Mouse (Mus musculus): ENCODE results near the gene Slc26a10. TPM values are rescaled to one million over a fixed set of nuclear protein-coding genes. Genes with fewer than 3 reads are reported as not detected.

Slc26a10 gene
- polyA plus RNA-seq, 1 experiment from 2014 or later: 0.58 TPM

GRCm38 (mm10) chr10:127204589-127204988, 24.1 kb upstream of the Slc26a10 start:
- H3K4me3 ChIP-seq (replicated peaks; ENCODE audit: low read depth, low read length): no peak overlapping the region
- no peaks in the 10 kb centered on the region for H3K4me1 ChIP-seq (ENCODE audit: control insufficient read depth, insufficient read depth, low read length)
- no peak for ATAC-seq (ENCODE audit: low FRiP score, low TSS enrichment)
- 95% methylated on average over 5 of the region's 5 CpGs for WGBS
- H3K9ac ChIP-seq (replicated peaks; ENCODE audit: low read length): no peak overlapping the region
- DNase-seq: no peak
- no peaks in the 10 kb centered on the region for H3K27me3 ChIP-seq (ENCODE audit: control insufficient read depth, insufficient read depth, low read length)
- H3K36me3 ChIP-seq (ENCODE audit: control insufficient read depth, insufficient read depth, low read length): peaks cover 70% of the 10 kb centered on the region
- no peak overlapping the region for H3K4me2 ChIP-seq (ENCODE audit: low read length)
- no peaks in the 10 kb centered on the region for H3K9me3 ChIP-seq (ENCODE audit: control insufficient read depth, low read length)
- no peak overlapping the region for H3K27ac ChIP-seq (replicated peaks; ENCODE audit: low read depth, low read length)

DNA sequence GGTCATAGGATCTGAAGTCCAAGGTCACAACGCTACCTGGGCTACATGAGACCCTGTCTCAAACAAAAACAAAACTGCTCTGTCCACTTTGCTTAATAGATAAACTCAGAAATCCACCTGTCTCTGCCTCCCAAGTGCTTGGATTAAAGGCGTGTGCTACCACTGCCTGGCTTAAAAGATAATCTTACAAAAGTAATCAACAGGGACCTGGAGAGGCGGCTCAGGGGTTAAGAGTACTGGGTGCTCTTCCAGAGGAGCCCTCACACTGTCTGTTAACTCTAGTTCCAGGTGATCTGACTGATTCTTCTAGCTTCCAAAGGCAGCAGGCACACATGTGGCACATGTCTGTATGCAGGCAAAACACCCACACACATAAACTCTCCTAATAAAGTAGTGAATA, 22.7 kb upstream of the Slc26a10 start:
- no peak overlapping the region for H3K9ac ChIP-seq (replicated peaks; ENCODE audit: low read length)
- no peak overlapping the region for H3K4me2 ChIP-seq (ENCODE audit: low read length)
- H3K4me1 ChIP-seq (ENCODE audit: control insufficient read depth, insufficient read depth, low read length): no peaks in the 10 kb centered on the region
- DNase-seq: no peak
- H3K4me3 ChIP-seq (replicated peaks; ENCODE audit: low read depth, low read length): no peak overlapping the region
- H3K27me3 ChIP-seq (ENCODE audit: control insufficient read depth, insufficient read depth, low read length): no peaks in the 10 kb centered on the region
- no peaks in the 10 kb centered on the region for H3K9me3 ChIP-seq (ENCODE audit: control insufficient read depth, low read length)
- no peak overlapping the region for H3K27ac ChIP-seq (replicated peaks; ENCODE audit: low read depth, low read length)
- ATAC-seq (ENCODE audit: low FRiP score, low TSS enrichment): no peak
- peaks cover 81% of the 10 kb centered on the region for H3K36me3 ChIP-seq (ENCODE audit: control insufficient read depth, insufficient read depth, low read length)
- 98% methylated on average over 3 of the region's 3 CpGs for WGBS

- 87% methylated on average over 8 of the region's 8 CpGs for WGBS
- no peak overlapping the region for H3K4me2 ChIP-seq (ENCODE audit: low read length)
- DNase-seq (no peak), ATAC-seq (ENCODE audit: low FRiP score, low TSS enrichment) (no peak)
- no peak overlapping the region for H3K27ac ChIP-seq (replicated peaks; ENCODE audit: low read depth, low read length)
- H3K36me3 ChIP-seq (ENCODE audit: control insufficient read depth, insufficient read depth, low read length): peaks cover 61% of the 10 kb centered on the region
- H3K4me1 ChIP-seq (ENCODE audit: control insufficient read depth, insufficient read depth, low read length): peaks cover 10% of the 10 kb centered on the region
- H3K27me3 ChIP-seq (ENCODE audit: control insufficient read depth, insufficient read depth, low read length): no peaks in the 10 kb centered on the region
- H3K9me3 ChIP-seq (ENCODE audit: control insufficient read depth, low read length): no peaks in the 10 kb centered on the region
- H3K9ac ChIP-seq (replicated peaks; ENCODE audit: low read length): no peak overlapping the region
- H3K4me3 ChIP-seq (replicated peaks; ENCODE audit: low read depth, low read length): no peak overlapping the region
Measured at GRCm38 (mm10) chr10:127200279-127200678, 19.8 kb upstream of the Slc26a10 start.

- WGBS: 86% methylated on average over 11 of the region's 11 CpGs
Measured at GRCm38 (mm10) chr10:127199474-127199873, 19.0 kb upstream of the Slc26a10 start.

GRCm38 (mm10) chr10:127199068-127199467, 18.6 kb upstream of the Slc26a10 start:
- peaks cover 50% of the 10 kb centered on the region for H3K36me3 ChIP-seq (ENCODE audit: control insufficient read depth, insufficient read depth, low read length)
- H3K4me3 ChIP-seq (replicated peaks; ENCODE audit: low read depth, low read length): no peak overlapping the region
- no peak overlapping the region for H3K27ac ChIP-seq (replicated peaks; ENCODE audit: low read depth, low read length)
- H3K9ac ChIP-seq (replicated peaks; ENCODE audit: low read length): no peak overlapping the region
- DNase-seq (no peak), ATAC-seq (ENCODE audit: low FRiP score, low TSS enrichment) (no peak)
- no peak overlapping the region for H3K4me2 ChIP-seq (ENCODE audit: low read length)
- peaks cover 20% of the 10 kb centered on the region for H3K4me1 ChIP-seq (ENCODE audit: control insufficient read depth, insufficient read depth, low read length)
- H3K9me3 ChIP-seq (ENCODE audit: control insufficient read depth, low read length): no peaks in the 10 kb centered on the region
- 75% methylated on average over 5 of the region's 5 CpGs for WGBS
- no peaks in the 10 kb centered on the region for H3K27me3 ChIP-seq (ENCODE audit: control insufficient read depth, insufficient read depth, low read length)

More at GRCm38 (mm10) chr10:127199474-127199873, 19.0 kb upstream of the Slc26a10 start:
- Histone ChIP-seq H3K36me3 (ENCODE audit: control insufficient read depth, insufficient read depth, low read length) (peaks cover 52% of the 10 kb centered on the region), H3K4me1 (ENCODE audit: control insufficient read depth, insufficient read depth, low read length) (peaks cover 17% of the 10 kb centered on the region), H3K4me2 (ENCODE audit: low read length) (no peak overlapping the region), H3K27me3 (ENCODE audit: control insufficient read depth, insufficient read depth, low read length) (no peaks in the 10 kb centered on the region), H3K9me3 (ENCODE audit: control insufficient read depth, low read length) (no peaks in the 10 kb centered on the region), H3K27ac (replicated peaks; ENCODE audit: low read depth, low read length) (no peak overlapping the region), H3K4me3 (replicated peaks; ENCODE audit: low read depth, low read length) (no peak overlapping the region), H3K9ac (replicated peaks; ENCODE audit: low read length) (no peak overlapping the region)
- ATAC-seq (ENCODE audit: low FRiP score, low TSS enrichment) (no peak), DNase-seq (no peak)

- WGBS: 81% methylated on average over 2 of the region's 2 CpGs
- no peak for DNase-seq
- Histone ChIP-seq H3K27ac (replicated peaks; ENCODE audit: low read depth, low read length) (no peak overlapping the region), H3K4me1 (ENCODE audit: control insufficient read depth, insufficient read depth, low read length) (peaks cover 20% of the 10 kb centered on the region), H3K36me3 (ENCODE audit: control insufficient read depth, insufficient read depth, low read length) (peaks cover 45% of the 10 kb centered on the region), H3K9ac (replicated peaks; ENCODE audit: low read length) (no peak overlapping the region), H3K4me2 (ENCODE audit: low read length) (no peak overlapping the region), H3K27me3 (ENCODE audit: control insufficient read depth, insufficient read depth, low read length) (no peaks in the 10 kb centered on the region), H3K9me3 (ENCODE audit: control insufficient read depth, low read length) (no peaks in the 10 kb centered on the region), H3K4me3 (replicated peaks; ENCODE audit: low read depth, low read length) (no peak overlapping the region)
- no peak for ATAC-seq (ENCODE audit: low FRiP score, low TSS enrichment)
Measured at GRCm38 (mm10) chr10:127198492-127198891, 18.0 kb upstream of the Slc26a10 start.

DNA sequence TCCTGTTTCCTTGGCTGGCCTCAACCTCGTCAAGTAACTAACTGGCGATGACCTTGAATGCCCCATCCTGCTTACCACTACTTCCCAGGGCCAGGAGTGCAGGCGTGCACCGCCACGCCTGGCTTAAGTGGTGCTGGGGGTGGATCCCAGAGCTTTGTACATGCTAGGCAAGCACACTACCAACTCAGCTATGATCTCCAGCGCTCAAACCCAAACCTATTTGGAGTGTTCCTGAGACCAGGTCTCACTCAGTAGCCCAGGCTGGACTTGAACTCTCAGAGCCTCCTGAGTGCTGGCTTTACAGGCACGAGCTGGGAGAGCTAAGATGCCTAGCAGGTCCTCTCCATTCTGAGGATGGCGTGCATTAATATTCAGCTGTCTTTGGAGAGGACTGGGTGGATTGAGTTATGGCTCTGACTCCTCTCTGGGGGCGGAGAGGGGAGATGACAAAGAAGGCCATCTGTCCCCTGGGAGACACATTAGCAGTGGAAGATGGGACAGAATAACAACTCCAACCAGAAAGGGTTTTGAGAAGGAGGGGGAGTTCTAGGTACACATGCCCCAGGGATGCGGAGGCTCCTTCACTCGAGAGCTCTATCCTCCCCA, 17.2 kb upstream of the Slc26a10 start:
- peaks cover 20% of the 10 kb centered on the region for H3K4me1 ChIP-seq (ENCODE audit: control insufficient read depth, insufficient read depth, low read length)
- H3K9me3 ChIP-seq (ENCODE audit: control insufficient read depth, low read length): no peaks in the 10 kb centered on the region
- DNase-seq (no peak), ATAC-seq (ENCODE audit: low FRiP score, low TSS enrichment) (no peak)
- H3K27me3 ChIP-seq (ENCODE audit: control insufficient read depth, insufficient read depth, low read length): no peaks in the 10 kb centered on the region
- no peak overlapping the region for H3K4me2 ChIP-seq (ENCODE audit: low read length)
- no peak overlapping the region for H3K9ac ChIP-seq (replicated peaks; ENCODE audit: low read length)
- no peak overlapping the region for H3K4me3 ChIP-seq (replicated peaks; ENCODE audit: low read depth, low read length)
- 85% methylated on average over 11 of the region's 11 CpGs for WGBS
- peaks cover 45% of the 10 kb centered on the region for H3K36me3 ChIP-seq (ENCODE audit: control insufficient read depth, insufficient read depth, low read length)
- H3K27ac ChIP-seq (replicated peaks; ENCODE audit: low read depth, low read length): no peak overlapping the region

DNA sequence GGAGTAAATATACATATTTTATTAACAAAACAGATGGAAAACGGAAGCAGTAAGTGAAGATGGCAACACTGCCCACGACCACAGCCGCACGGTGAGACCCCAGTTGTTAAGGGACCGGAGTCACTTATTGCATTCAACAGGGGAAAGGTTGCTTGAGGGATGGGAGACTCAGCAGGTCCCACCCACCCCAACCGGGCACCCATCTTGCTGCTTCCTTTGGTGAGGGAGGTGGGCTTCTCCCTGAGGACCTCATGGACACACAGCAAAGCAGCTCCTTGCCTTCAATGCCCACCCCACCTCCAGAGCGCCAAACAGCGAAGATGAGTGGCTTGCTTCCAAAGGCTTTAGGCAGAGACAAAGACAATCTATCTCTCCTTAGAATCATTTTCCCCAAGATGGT, 16.7 kb upstream of the Slc26a10 start:
- H3K27me3 ChIP-seq (ENCODE audit: control insufficient read depth, insufficient read depth, low read length): no peaks in the 10 kb centered on the region
- no peak overlapping the region for H3K27ac ChIP-seq (replicated peaks; ENCODE audit: low read depth, low read length)
- peaks cover 20% of the 10 kb centered on the region for H3K4me1 ChIP-seq (ENCODE audit: control insufficient read depth, insufficient read depth, low read length)
- no peaks in the 10 kb centered on the region for H3K9me3 ChIP-seq (ENCODE audit: control insufficient read depth, low read length)
- peaks cover 49% of the 10 kb centered on the region for H3K36me3 ChIP-seq (ENCODE audit: control insufficient read depth, insufficient read depth, low read length)
- no peak overlapping the region for H3K4me3 ChIP-seq (replicated peaks; ENCODE audit: low read depth, low read length)
- H3K9ac ChIP-seq (replicated peaks; ENCODE audit: low read length): no peak overlapping the region
- 95% methylated on average over 8 of the region's 8 CpGs for WGBS
- no peak overlapping the region for H3K4me2 ChIP-seq (ENCODE audit: low read length)
- ATAC-seq (ENCODE audit: low FRiP score, low TSS enrichment) (no peak), DNase-seq (no peak)

DNA sequence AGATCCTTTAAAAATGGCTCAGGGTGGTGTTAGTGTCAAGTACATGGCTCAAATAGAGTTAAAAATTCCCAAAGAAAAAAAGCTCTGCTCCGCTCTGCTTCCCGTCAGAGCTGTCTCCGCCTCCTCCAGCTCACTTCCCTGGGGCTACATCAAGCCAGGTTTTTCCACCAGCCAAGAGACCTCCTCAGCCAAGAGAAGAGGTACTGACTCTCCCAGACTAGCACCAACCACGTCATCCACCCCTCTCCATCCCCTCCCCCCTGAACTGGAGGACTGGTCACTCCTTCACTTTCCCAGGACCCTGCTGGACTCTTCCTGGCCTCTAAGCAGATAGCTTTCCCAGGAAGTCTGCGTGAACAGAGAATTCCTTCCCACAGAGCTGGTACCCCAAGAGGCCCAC, 15.9 kb upstream of the Slc26a10 start:
- peaks cover 54% of the 10 kb centered on the region for H3K36me3 ChIP-seq (ENCODE audit: control insufficient read depth, insufficient read depth, low read length)
- WGBS: 3% methylated on average over 5 of the region's 5 CpGs
- peak; percentile 72 for DNase-seq
- H3K9ac ChIP-seq (replicated peaks; ENCODE audit: low read length): peak overlapping the region; percentile 97; the same call in 1 of the 2 replicates
- peaks cover 20% of the 10 kb centered on the region for H3K4me1 ChIP-seq (ENCODE audit: control insufficient read depth, insufficient read depth, low read length)
- H3K4me3 ChIP-seq (replicated peaks; ENCODE audit: low read depth, low read length): peak overlapping the region; percentile 85
- peak overlapping the region; percentile 89 for H3K4me2 ChIP-seq (ENCODE audit: low read length)
- ATAC-seq (ENCODE audit: low FRiP score, low TSS enrichment): peak; percentile 51; the same call in 1 of the 2 replicates
- peak overlapping the region; percentile 93 for H3K27ac ChIP-seq (replicated peaks; ENCODE audit: low read depth, low read length)
- H3K27me3 ChIP-seq (ENCODE audit: control insufficient read depth, insufficient read depth, low read length): no peaks in the 10 kb centered on the region
- H3K9me3 ChIP-seq (ENCODE audit: control insufficient read depth, low read length): no peaks in the 10 kb centered on the region

Measured in midbrain, embryonic 14.5 days (tissue).